Mouse (Mus musculus): ENCODE data around the gene Zfp60. TPM values are rescaled to one million over a fixed set of nuclear protein-coding genes. Genes with fewer than 3 reads are reported as not detected.
"Not testable (repeated sequence)": the region's sequence is repeated elsewhere in the genome, so short reads cannot be mapped to it uniquely, and the experiment has no call there.

The Zfp60 gene
- polyA plus RNA-seq, 1 experiment from 2014 or later, result 92.5 TPM

DNA sequence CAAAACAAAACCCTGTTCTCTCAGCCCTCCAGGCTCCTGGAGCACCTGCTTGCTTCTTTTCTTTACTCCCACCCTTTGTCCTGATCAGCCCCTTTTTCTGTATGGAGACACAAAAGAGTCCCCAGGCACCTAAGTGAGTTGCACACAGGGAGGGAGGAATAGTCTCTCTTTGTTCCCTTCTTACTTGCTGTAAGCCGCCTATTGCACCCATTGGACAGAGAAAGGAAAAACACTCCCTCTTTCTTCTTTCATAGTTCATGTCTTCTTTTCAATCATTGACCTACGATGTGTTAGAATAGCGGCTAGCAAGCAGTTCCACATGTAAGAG, 25.8 kb downstream of the Zfp60 start:
- Histone ChIP-seq H3K27me3 (ENCODE audit: control insufficient read depth, insufficient read depth, low read length) (no peaks in the 10 kb centered on the region), H3K36me3 (replicated peaks; ENCODE audit: control insufficient read depth, insufficient read depth) (peaks cover 12% of the 10 kb centered on the region), H3K4me3 (replicated peaks; ENCODE audit: low read length) (no peak overlapping the region), H3K27ac (peak overlapping the region; percentile 38), H3K4me1 (replicated peaks; ENCODE audit: control insufficient read depth, insufficient read depth, low read length) (peaks cover 12% of the 10 kb centered on the region), H3K4me2 (replicated peaks) (no peak overlapping the region), H3K9me3 (ENCODE audit: control insufficient read depth, low read length) (no peaks in the 10 kb centered on the region), H3K9ac (no peak overlapping the region)
- WGBS, result 22% methylated on average over 3 of the region's 3 CpGs
- DNase-seq (ENCODE audit: low spot score) (no peak), ATAC-seq (ENCODE audit: low FRiP score) (no peak)

DNA sequence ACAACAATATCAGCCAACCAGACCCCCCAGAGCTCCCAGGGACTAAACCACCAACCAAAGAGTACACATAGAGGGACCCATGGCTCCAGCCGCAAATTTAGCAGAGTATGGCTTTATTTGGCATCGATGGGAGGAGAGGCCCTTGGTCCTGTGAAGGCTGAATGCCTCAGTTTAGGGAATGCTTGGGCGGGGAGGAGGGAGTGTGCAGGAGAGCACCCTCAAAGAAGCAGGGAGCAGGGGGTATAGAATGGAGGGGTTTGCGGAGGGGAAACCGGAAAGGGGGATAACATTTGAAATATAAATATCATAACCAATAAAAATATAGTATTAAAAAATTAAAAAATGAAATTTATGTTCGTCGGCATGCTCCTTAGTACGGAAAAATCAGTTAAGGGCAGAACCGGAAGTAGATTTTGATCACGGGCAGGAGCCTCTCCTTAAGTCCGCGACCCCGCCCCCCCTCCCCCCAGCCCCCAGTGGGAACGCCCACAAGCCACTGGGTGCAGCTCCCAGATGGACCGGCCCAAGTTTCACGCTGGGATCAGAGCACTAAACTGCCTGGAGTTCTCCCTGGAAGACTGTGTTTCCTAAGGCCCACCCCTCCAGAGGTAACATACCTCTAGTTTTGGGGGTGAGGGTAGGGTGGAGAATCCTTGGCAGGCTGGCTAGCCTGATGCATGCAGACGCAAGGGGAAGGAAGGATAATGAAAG, 34.1 kb downstream of the Zfp60 start:
- no peaks in the 10 kb centered on the region for H3K9me3 ChIP-seq (ENCODE audit: control insufficient read depth, low read length)
- ATAC-seq (ENCODE audit: low FRiP score) (no peak), DNase-seq (ENCODE audit: low spot score) (no peak)
- no peaks in the 10 kb centered on the region for H3K27me3 ChIP-seq (ENCODE audit: control insufficient read depth, insufficient read depth, low read length)
- no peaks in the 10 kb centered on the region for H3K4me1 ChIP-seq (replicated peaks; ENCODE audit: control insufficient read depth, insufficient read depth, low read length)
- H3K4me3 ChIP-seq (replicated peaks; ENCODE audit: low read length), result peak overlapping the region; percentile 16; the same call in 1 of the 2 replicates
- H3K4me2 ChIP-seq (replicated peaks), result peak overlapping the region; percentile 48
- H3K9ac ChIP-seq, result 0 out of 2 replicates have a peak overlapping the region, but pooled peaks have one; percentile 11
- 14% methylated on average over 17 of the region's 17 CpGs for WGBS
- H3K36me3 ChIP-seq (replicated peaks; ENCODE audit: control insufficient read depth, insufficient read depth), result no peaks in the 10 kb centered on the region
- no peak overlapping the region for H3K27ac ChIP-seq

DNA sequence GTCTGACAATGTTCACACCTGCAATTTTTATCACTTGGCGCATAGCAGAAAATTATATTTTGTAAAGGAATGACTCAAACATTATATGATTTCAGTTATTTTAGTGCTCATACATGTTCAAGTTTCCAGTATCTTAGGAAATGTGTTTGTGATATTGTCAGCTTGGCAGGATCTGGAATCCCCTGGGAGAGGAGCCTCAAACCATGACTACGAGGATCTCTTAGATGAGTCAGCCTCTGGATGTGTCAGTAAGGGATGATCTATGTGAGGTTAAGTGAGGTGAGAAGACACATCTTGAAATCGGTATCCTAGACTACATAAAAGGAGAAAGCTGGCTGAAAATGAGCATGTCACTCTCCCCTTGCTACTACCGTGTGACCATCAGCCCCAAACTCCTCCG, 58.1 kb downstream of the Zfp60 start:
- WGBS, result 88% methylated on average over 5 of the region's 5 CpGs
- ATAC-seq (ENCODE audit: low FRiP score), result no peak
- H3K9ac ChIP-seq, result no peak overlapping the region

DNA sequence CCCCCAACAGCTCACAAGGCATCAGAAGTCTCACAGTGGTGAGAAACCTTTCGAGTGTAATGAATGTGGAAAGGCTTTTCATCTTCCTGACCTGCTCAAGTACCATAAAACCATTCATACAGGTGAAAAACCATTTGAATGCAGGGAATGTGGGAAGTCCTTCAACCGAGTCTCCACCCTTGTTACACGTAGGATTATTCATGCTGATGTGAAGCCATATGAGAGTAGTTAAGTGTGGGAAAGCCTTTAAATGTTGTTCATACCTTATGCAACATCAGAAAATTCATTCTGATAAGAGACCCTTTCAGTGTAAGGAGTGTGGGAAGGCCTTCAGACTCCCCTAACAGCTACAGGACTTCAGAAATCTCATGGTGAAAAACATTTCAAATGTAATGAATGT, 62.7 kb downstream of the Zfp60 start:
- H3K27ac ChIP-seq, result 0 out of 2 replicates have a peak overlapping the region, but pooled peaks have one; percentile 14
- WGBS, result 76% methylated on average over 2 of the region's 3 CpGs
- H3K4me2 ChIP-seq (replicated peaks); H3K9ac ChIP-seq; H3K4me1 ChIP-seq (replicated peaks; ENCODE audit: control insufficient read depth, insufficient read depth, low read length); H3K9me3 ChIP-seq (ENCODE audit: control insufficient read depth, low read length); DNase-seq (ENCODE audit: low spot score); H3K36me3 ChIP-seq (replicated peaks; ENCODE audit: control insufficient read depth, insufficient read depth); H3K4me3 ChIP-seq (replicated peaks; ENCODE audit: low read length); H3K27me3 ChIP-seq (ENCODE audit: control insufficient read depth, insufficient read depth, low read length); ATAC-seq (ENCODE audit: low FRiP score): not testable (repeated sequence)

More for the DNA sequence above, 58.1 kb downstream of the Zfp60 start:
- no peak for DNase-seq (ENCODE audit: low spot score)
- Histone ChIP-seq H3K4me3 (replicated peaks; ENCODE audit: low read length) (no peak overlapping the region), H3K4me1 (replicated peaks; ENCODE audit: control insufficient read depth, insufficient read depth, low read length) (no peaks in the 10 kb centered on the region), H3K27me3 (ENCODE audit: control insufficient read depth, insufficient read depth, low read length) (no peaks in the 10 kb centered on the region), H3K36me3 (replicated peaks; ENCODE audit: control insufficient read depth, insufficient read depth) (no peaks in the 10 kb centered on the region), H3K4me2 (replicated peaks) (no peak overlapping the region), H3K27ac (no peak overlapping the region), H3K9me3 (ENCODE audit: control insufficient read depth, low read length) (peaks cover 26% of the 10 kb centered on the region)

DNA sequence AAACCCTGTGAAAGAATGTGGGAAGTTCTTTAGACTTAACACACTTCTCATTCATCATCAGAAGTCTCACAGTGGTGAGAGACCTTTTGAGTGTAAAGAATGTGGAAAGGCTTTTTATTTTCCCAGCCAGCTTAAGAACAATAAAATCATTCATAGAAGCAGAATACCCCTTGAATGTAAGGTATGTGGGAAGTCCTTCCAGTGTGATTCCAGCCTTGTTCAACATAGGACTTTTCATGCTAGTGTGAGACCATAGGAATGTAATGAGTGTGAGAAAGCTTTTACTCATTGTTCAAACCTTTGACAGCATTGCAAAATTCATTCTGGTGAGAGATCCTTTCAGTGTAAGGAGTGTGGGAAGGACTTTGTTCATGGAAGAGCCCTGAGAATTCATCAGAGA, 63.4 kb downstream of the Zfp60 start:
- H3K36me3 ChIP-seq (replicated peaks; ENCODE audit: control insufficient read depth, insufficient read depth), result no peaks in the 10 kb centered on the region
- 0 out of 2 replicates have a peak, but pooled peaks cover 3% of the 10 kb centered on the region for H3K9me3 ChIP-seq (ENCODE audit: control insufficient read depth, low read length)
- H3K4me3 ChIP-seq (replicated peaks; ENCODE audit: low read length), result no peak overlapping the region
- H3K4me2 ChIP-seq (replicated peaks), result no peak overlapping the region
- ATAC-seq (ENCODE audit: low FRiP score), result no peak
- peaks cover 11% of the 10 kb centered on the region; the same call in 1 of the 2 replicates for H3K4me1 ChIP-seq (replicated peaks; ENCODE audit: control insufficient read depth, insufficient read depth, low read length)
- no peak for DNase-seq (ENCODE audit: low spot score)
- no peaks in the 10 kb centered on the region for H3K27me3 ChIP-seq (ENCODE audit: control insufficient read depth, insufficient read depth, low read length)
- no peak overlapping the region for H3K27ac ChIP-seq
- H3K9ac ChIP-seq, result no peak overlapping the region

DNA sequence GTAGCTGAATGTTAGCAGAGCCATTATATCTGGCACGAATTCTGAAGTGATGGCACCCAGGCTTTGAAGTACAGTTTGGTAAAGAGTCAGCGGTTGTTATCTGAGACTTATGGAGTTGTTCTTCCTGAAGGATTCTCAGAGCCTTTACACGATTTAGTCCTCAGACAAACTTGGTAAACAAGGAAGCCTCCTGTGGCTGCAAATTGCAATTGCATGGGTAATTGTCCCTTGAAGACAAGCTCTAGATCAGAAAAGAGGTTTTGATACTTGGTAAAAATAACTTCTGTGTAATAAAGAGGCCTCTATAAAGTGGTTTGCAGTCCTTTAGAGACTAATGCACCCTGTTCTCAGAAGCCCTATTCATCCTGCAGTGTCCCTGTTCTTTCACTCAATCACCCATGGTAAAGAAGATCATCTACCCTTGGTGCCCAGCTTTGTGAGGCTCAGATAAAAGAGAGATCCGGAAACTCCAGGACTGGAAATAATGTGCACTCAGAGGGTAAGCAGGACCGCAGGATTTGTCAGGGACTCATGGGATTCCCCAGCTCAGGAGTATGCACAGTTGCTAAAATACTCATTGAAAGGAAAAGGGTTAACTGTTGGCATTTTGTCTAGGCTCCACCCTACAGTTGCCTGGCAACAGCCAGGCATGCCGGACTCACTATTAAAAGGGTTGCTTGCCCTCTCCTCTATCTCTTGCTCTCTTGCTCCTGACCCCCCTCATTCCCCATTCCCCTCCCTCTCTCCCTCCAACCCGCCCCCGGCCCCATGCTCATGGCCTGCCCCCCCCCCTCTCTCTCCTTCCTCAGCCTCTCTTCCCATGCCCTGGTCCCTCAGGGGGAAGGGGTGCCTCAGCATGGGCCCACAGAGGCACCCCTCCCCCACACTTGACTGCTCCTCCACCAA, 67.0 kb downstream of the Zfp60 start:
- Histone ChIP-seq H3K4me1 (replicated peaks; ENCODE audit: control insufficient read depth, insufficient read depth, low read length) (peaks cover 11% of the 10 kb centered on the region; the same call in 1 of the 2 replicates), H3K4me3 (replicated peaks; ENCODE audit: low read length) (no peak overlapping the region; the same call in 1 of the 2 replicates), H3K4me2 (replicated peaks) (peak overlapping the region; percentile 21; the same call in 1 of the 2 replicates), H3K27me3 (ENCODE audit: control insufficient read depth, insufficient read depth, low read length) (no peaks in the 10 kb centered on the region), H3K27ac (peak overlapping the region; percentile 74), H3K36me3 (replicated peaks; ENCODE audit: control insufficient read depth, insufficient read depth) (no peaks in the 10 kb centered on the region), H3K9me3 (ENCODE audit: control insufficient read depth, low read length) (no peaks in the 10 kb centered on the region), H3K9ac (no peak overlapping the region)
- peak; percentile 81 for ATAC-seq (ENCODE audit: low FRiP score)
- DNase-seq (ENCODE audit: low spot score), result peak; percentile 44
- 19% methylated on average over 8 of the region's 8 CpGs for WGBS

DNA sequence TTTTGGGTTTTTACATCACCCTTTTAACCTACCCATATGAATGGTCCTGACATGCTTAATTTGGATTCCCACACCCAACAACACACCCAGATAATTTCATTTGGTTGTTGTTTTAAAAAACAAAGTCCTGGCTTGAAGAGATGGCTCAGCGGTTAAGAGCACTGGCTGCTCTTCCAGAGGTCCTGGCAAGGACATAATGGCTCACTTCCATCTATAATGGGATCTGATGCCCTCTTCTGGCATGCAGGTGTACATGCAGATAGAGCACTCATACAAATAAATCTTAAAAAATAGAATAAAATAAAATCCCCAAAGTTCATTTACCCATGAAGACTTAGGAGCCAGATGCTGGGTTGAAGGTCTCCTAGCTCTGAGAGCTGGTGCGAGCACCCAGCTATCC, 69.9 kb downstream of the Zfp60 start:
- ATAC-seq (ENCODE audit: low FRiP score), result no peak

DNA sequence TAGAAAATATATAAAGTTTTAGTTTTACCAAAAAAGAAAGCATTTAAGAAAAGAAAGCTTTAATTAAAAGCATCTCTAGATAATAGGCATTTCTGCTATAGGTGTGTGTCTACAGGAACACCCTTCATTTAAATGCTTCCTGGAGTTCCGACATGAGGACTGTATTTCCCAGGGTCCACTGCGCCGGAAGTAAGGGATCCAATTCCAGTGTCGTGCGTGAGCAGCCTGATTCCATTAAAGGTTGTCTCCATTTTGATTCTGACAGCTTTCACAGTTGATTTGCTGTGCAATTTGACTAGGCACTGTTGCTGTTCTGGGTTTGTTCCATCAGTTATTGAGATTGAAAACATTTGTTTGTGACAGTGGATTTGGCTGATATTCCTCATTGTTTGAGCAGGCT, 71.8 kb downstream of the Zfp60 start:
- no peak for DNase-seq (ENCODE audit: low spot score)
- no peak overlapping the region for H3K4me2 ChIP-seq (replicated peaks)

More for the DNA sequence above, 69.9 kb downstream of the Zfp60 start:
- no peak for DNase-seq (ENCODE audit: low spot score)
- WGBS, result 56% methylated on average over 2 of the region's 2 CpGs
- Histone ChIP-seq H3K9ac (no peak overlapping the region), H3K4me1 (replicated peaks; ENCODE audit: control insufficient read depth, insufficient read depth, low read length) (peaks cover 15% of the 10 kb centered on the region; the same call in 1 of the 2 replicates), H3K36me3 (replicated peaks; ENCODE audit: control insufficient read depth, insufficient read depth) (no peaks in the 10 kb centered on the region), H3K27me3 (ENCODE audit: control insufficient read depth, insufficient read depth, low read length) (no peaks in the 10 kb centered on the region), H3K27ac (no peak overlapping the region), H3K4me2 (replicated peaks) (no peak overlapping the region), H3K9me3 (ENCODE audit: control insufficient read depth, low read length) (no peaks in the 10 kb centered on the region), H3K4me3 (replicated peaks; ENCODE audit: low read length) (no peak overlapping the region)

More for the DNA sequence above, 71.8 kb downstream of the Zfp60 start:
- Histone ChIP-seq H3K4me1 (replicated peaks; ENCODE audit: control insufficient read depth, insufficient read depth, low read length) (peaks cover 14% of the 10 kb centered on the region; the same call in 1 of the 2 replicates), H3K4me3 (replicated peaks; ENCODE audit: low read length) (no peak overlapping the region), H3K9me3 (ENCODE audit: control insufficient read depth, low read length) (no peaks in the 10 kb centered on the region), H3K27ac (no peak overlapping the region), H3K9ac (no peak overlapping the region), H3K36me3 (replicated peaks; ENCODE audit: control insufficient read depth, insufficient read depth) (peaks cover 7% of the 10 kb centered on the region; the same call in 1 of the 2 replicates), H3K27me3 (ENCODE audit: control insufficient read depth, insufficient read depth, low read length) (no peaks in the 10 kb centered on the region)
- WGBS, result 76% methylated on average over 5 of the region's 5 CpGs
- ATAC-seq (ENCODE audit: low FRiP score), result no peak

Data from hindbrain, embryonic 14.5 days (tissue).